Mouse (Mus musculus) T-helper 1 cell (primary cell): Measurements from ENCODE around the gene Islr2.

Source experiments
- in situ Hi-C: fragments of 300-600 bp; cut with MboI, MseI; formaldehyde crosslinking; loops from one replicate; pipeline ENCODE4 v1.15.1; 2025; ENCODE audit warnings: high pct_unique_total_duplicates

Gene Islr2

GRCm38 (mm10) chr9:58197781-58198701, 6.1 kb downstream of the Islr2 start:
- in situ Hi-C loops: no loop called here

- in situ Hi-C loops: no loop called here
Observed at GRCm38 (mm10) chr9:58196610-58197567, 7.2 kb downstream of the Islr2 start.

- in situ Hi-C loops: no loop called here
Observed at GRCm38 (mm10) chr9:58196141-58196540, 8.0 kb downstream of the Islr2 start.

- in situ Hi-C loops: no loop called here
Observed at GRCm38 (mm10) chr9:58195671-58196070, 8.4 kb downstream of the Islr2 start.

GRCm38 (mm10) chr9:58194222-58194621, 9.9 kb downstream of the Islr2 start:
- in situ Hi-C loops: no loop called here

GRCm38 (mm10) chr9:58184456-58184855, 19.7 kb downstream of the Islr2 start:
- in situ Hi-C loops: no loop called here

GRCm38 (mm10) chr9:58179390-58179789, 24.7 kb downstream of the Islr2 start:
- in situ Hi-C loops: no loop called here

GRCm38 (mm10) chr9:58177165-58177564, 27.0 kb downstream of the Islr2 start:
- in situ Hi-C loops: no loop called here

- in situ Hi-C loops: no loop called here
Observed at GRCm38 (mm10) chr9:58175745-58176487, 28.2 kb downstream of the Islr2 start.

GRCm38 (mm10) chr9:58174818-58175251, 29.3 kb downstream of the Islr2 start:
- in situ Hi-C loops: no loop called here

- in situ Hi-C loops: no loop called here
Observed at GRCm38 (mm10) chr9:58172863-58173262, 31.3 kb downstream of the Islr2 start.

GRCm38 (mm10) chr9:58169426-58169825, 34.7 kb downstream of the Islr2 start:
- in situ Hi-C loops: no loop called here

GRCm38 (mm10) chr9:58168880-58169279, 35.2 kb downstream of the Islr2 start:
- in situ Hi-C loops: no loop called here

- in situ Hi-C loops: no loop called here
Observed at GRCm38 (mm10) chr9:58165779-58166178, 38.3 kb downstream of the Islr2 start.

GRCm38 (mm10) chr9:58163146-58163545, 41.0 kb downstream of the Islr2 start:
- in situ Hi-C loops: no loop called here

GRCm38 (mm10) chr9:58162173-58162572, 41.9 kb downstream of the Islr2 start:
- in situ Hi-C loops: no loop called here

GRCm38 (mm10) chr9:58160315-58160714, 43.8 kb downstream of the Islr2 start:
- in situ Hi-C loops: no loop called here

GRCm38 (mm10) chr9:58159855-58160254, 44.3 kb downstream of the Islr2 start:
- in situ Hi-C loops: no loop called here

GRCm38 (mm10) chr9:58158541-58159311, 45.4 kb downstream of the Islr2 start:
- in situ Hi-C loops: no loop called here

GRCm38 (mm10) chr9:58157838-58158237, 46.3 kb downstream of the Islr2 start:
- in situ Hi-C loops: no loop called here
